Mouse (Mus musculus): Measurements from ENCODE around the gene 1810024B03Rik. TPM values are rescaled to one million over a fixed set of nuclear protein-coding genes. Genes with fewer than 3 reads are reported as not detected.

Gene 1810024B03Rik
- polyA plus RNA-seq, 2 experiments from 2014 or later: 0.92 to 1.5 TPM

- ATAC-seq: peak; percentile 54
Measured at GRCm38 (mm10) chr2:127166261-127166660, 41.8 kb downstream of the 1810024B03Rik start.

GRCm38 (mm10) chr2:127165675-127166074 is 42.4 kb downstream of the 1810024B03Rik start:
- ATAC-seq: no peak

GRCm38 (mm10) chr2:127145699-127146098 is 62.4 kb downstream of the 1810024B03Rik start:
- ATAC-seq: no peak

- peak; percentile 98 for ATAC-seq
Measured at GRCm38 (mm10) chr2:127143158-127144063, 64.7 kb downstream of the 1810024B03Rik start, which contains the start of gene Itpripl1. Gene Itpripl1 (minus strand): TSS chr2:127143442.

- ATAC-seq: peak; percentile 16
Measured at GRCm38 (mm10) chr2:127142577-127143157, 65.4 kb downstream of the 1810024B03Rik start.

GRCm38 (mm10) chr2:127142031-127142430 is 66.0 kb downstream of the 1810024B03Rik start:
- no peak for ATAC-seq

GRCm38 (mm10) chr2:127140011-127140410 is 68.1 kb downstream of the 1810024B03Rik start:
- no peak for ATAC-seq

GRCm38 (mm10) chr2:127139605-127140004 is 68.5 kb downstream of the 1810024B03Rik start:
- ATAC-seq: no peak

- ATAC-seq: no peak
Measured at GRCm38 (mm10) chr2:127139094-127139493, 69.0 kb downstream of the 1810024B03Rik start.

- no peak for ATAC-seq
Measured at GRCm38 (mm10) chr2:127138449-127138848, 69.6 kb downstream of the 1810024B03Rik start.

- no peak for ATAC-seq
Measured at GRCm38 (mm10) chr2:127137838-127138420, 70.2 kb downstream of the 1810024B03Rik start.

GRCm38 (mm10) chr2:127136979-127137378 is 71.1 kb downstream of the 1810024B03Rik start:
- no peak for ATAC-seq

Other genes starting within 250 kb of the 1810024B03Rik start
- gene Ap4e1, start 199.6 kb downstream of the 1810024B03Rik start, polyA plus RNA-seq (2017; shearing (Covaris generic)): 10 to 100 TPM; 10.9 to 15.6 TPM
- 100 to 1,000 TPM; 115 to 117 TPM for gene Blvra, start 137.6 kb downstream of the 1810024B03Rik start, polyA plus RNA-seq (2017; shearing (Covaris generic))
- 10 to 100 TPM; 20.0 to 30.9 TPM for gene Ncaph, start 74.3 kb downstream of the 1810024B03Rik start, polyA plus RNA-seq (2017; shearing (Covaris generic))
- 10 to 100 TPM; 59.9 to 60.8 TPM for gene Itpripl1, start 64.8 kb downstream of the 1810024B03Rik start, polyA plus RNA-seq (2017; shearing (Covaris generic))
- 10 to 100 TPM; 34.2 to 51.7 TPM for gene Snrnp200, start 106 bp upstream of the 1810024B03Rik start, polyA plus RNA-seq (2017; shearing (Covaris generic))
- 10 to 100 TPM; 33.0 to 49.2 TPM for gene Ciao1, start 39.5 kb upstream of the 1810024B03Rik start, polyA plus RNA-seq (2017; shearing (Covaris generic))
- gene Tmem127, start 39.6 kb upstream of the 1810024B03Rik start, polyA plus RNA-seq (2017; shearing (Covaris generic)): 10 to 100 TPM; 50.2 to 63.5 TPM
- 10 to 100 TPM; 23.4 to 27.2 TPM for gene Stard7, start 61.9 kb upstream of the 1810024B03Rik start, polyA plus RNA-seq (2017; shearing (Covaris generic))
- gene Dusp2, start 127.9 kb upstream of the 1810024B03Rik start, polyA plus RNA-seq (2017; shearing (Covaris generic)): 10 to 100 TPM; 18.6 to 38.6 TPM
- under 1 TPM; 0.28 to 0.37 TPM for gene Astl, start 130.4 kb upstream of the 1810024B03Rik start, polyA plus RNA-seq (2017; shearing (Covaris generic))
- gene Adra2b, start 154.9 kb upstream of the 1810024B03Rik start, polyA plus RNA-seq (2017; shearing (Covaris generic)): not detected
- gene Gpat2, start 216.9 kb upstream of the 1810024B03Rik start, polyA plus RNA-seq (2017; shearing (Covaris generic)): under 1 TPM in 1 of 2 experiments, not detected in 1; 0.33 TPM
- gene Fahd2a, start 236.3 kb upstream of the 1810024B03Rik start, polyA plus RNA-seq (2017; shearing (Covaris generic)): 10 to 100 TPM; 48.1 to 48.7 TPM

All from activated CD4-positive, CD25-positive, alpha-beta regulatory T cell, adult 4 months (primary cell).